ENCODE assay signal across 8 mouse cellular contexts in genomic region chr11:53858761-53859580, GRCm38 (mm10). TPM values are rescaled to one million over a fixed set of nuclear protein-coding genes. Genes with fewer than 3 reads are reported as not detected.
A peak's percentile ranks its signal among the peaks of the same experiment; 100 is the strongest.
DNase-seq lines count a peak whose midpoint lies in the region; ATAC-seq lines count a peak whose summit lies in the region.
"Not testable (repeated sequence)": the region's sequence is repeated elsewhere in the genome, so short reads cannot be mapped to it uniquely, and the experiment has no call there.

Gene Gm12216, minus strand, starts transcription at chr11:53859256.

- intact Hi-C loops in gastrocnemius, postnatal 36 days (cut with DNase I), result not testable (repeated sequence)

- H3K27ac ChIP-seq in hindbrain, embryonic 16.5 days (ENCODE audit: low read depth, low read length), result not testable (repeated sequence)
- H3K27ac ChIP-seq in limb, embryonic 10.5 days, result peak within 1 kb of the TSS; percentile 59; the same call in 1 of the 2 replicates

- not testable (repeated sequence) for H3K9me3 ChIP-seq in hindbrain, embryonic 16.5 days (ENCODE audit: control insufficient read depth, low read length); limb, embryonic 10.5 days (replicated peaks)

- not testable (repeated sequence) for H3K36me3 ChIP-seq in hindbrain, embryonic 16.5 days (ENCODE audit: control insufficient read depth, insufficient read depth, low read length); limb, embryonic 10.5 days

- peak within 1 kb of the TSS; percentile 67 for H3K4me2 ChIP-seq in hindbrain, embryonic 16.5 days (ENCODE audit: low read length)

- H3K4me1 ChIP-seq in hindbrain, embryonic 16.5 days (ENCODE audit: control insufficient read depth, insufficient read depth, low read depth, low read length); limb, embryonic 10.5 days: not testable (repeated sequence)

- H3K4me3 ChIP-seq in hindbrain, embryonic 16.5 days (ENCODE audit: low read length), result peak within 1 kb of the TSS; percentile 46
- peak within 1 kb of the TSS; percentile 53 for H3K4me3 ChIP-seq in limb, embryonic 10.5 days

- not testable (repeated sequence) for H3K27me3 ChIP-seq in hindbrain, embryonic 16.5 days (replicated peaks; ENCODE audit: control insufficient read depth, insufficient read depth, low read length)
- H3K27me3 ChIP-seq in limb, embryonic 10.5 days (ENCODE audit: low read depth, poor library complexity, severe bottlenecking), result peaks cover 14% of the 10 kb centered on the region

- DNase-seq in adrenal gland, adult 2 months, result peak; percentile 81
- DNase-seq in embryo, embryonic 10.5 days (ENCODE audit: low spot score), result peak; percentile 42
- DNase-seq in gastrocnemius, postnatal 36 days, result peak; percentile 20 to 49
- peak; percentile 55 for DNase-seq in limb, embryonic 10.5 days (ENCODE audit: low spot score)
- peak; percentile 52 for DNase-seq in ovary, postnatal 36 days (ENCODE audit: low spot score)
- DNase-seq in urinary bladder, postnatal 25 days (ENCODE audit: low spot score), result peak; percentile 21

- peak; percentile 54; the same call in 1 of the 2 replicates for ATAC-seq in hindbrain, embryonic 16.5 days
- peak; percentile 96 for ATAC-seq in megakaryocyte, adult 5-6 weeks (ENCODE audit: poor library complexity, severe bottlenecking)

- WGBS in hindbrain, embryonic 16.5 days, result 17% methylated on average over 35 of the region's 50 CpGs
- WGBS in limb, embryonic 10.5 days, result 14% methylated on average over 46 of the region's 50 CpGs

- H3K9ac ChIP-seq in hindbrain, embryonic 16.5 days (ENCODE audit: low read depth, low read length), result peak within 1 kb of the TSS; percentile 66

RNA-seq across cellular contexts. Expression of gene Gm12216, which starts in this region (rescaled TPM):
- 10 to 100 TPM in 1 of 2 experiments, 1 to 10 TPM in 1; 8.4 to 10.8 TPM for total RNA-seq in adrenal gland, adult 2 months (2021)
- polyA plus RNA-seq in adrenal gland, adult 2 months (2012; rRNA removed), result 8.4 and 9.6 TPM in 2 replicates
- 1 to 10 TPM; 1.6 to 2.1 TPM for total RNA-seq in gastrocnemius, postnatal 36 days (2021)
- 0.40 and 0.52 TPM in 2 replicates for polyA plus RNA-seq in hindbrain, embryonic 16.5 days (2015; fragmentation: Nextera tagmentation; extraction: Ambion mirVana)
- polyA plus RNA-seq in limb, embryonic 10.5 days (2016; fragmentation: Nextera tagmentation; extraction: Ambion mirVana), result 0.41 TPM in 1 of 2 replicates, not detected in the other
- 0.25 and 0.84 TPM in 2 replicates for total RNA-seq in megakaryocyte, adult 5-6 weeks (2015)
- 0.70 TPM in 1 of 2 replicates, not detected in the other for total RNA-seq in megakaryocyte, adult 5-6 weeks (2017)

Comparison
In these comparisons a context has a peak if more than half of its experiments do, and no peak if none do; other contexts are left out.
1. Peak in ATAC-seq, H3K4me3 ChIP-seq, H3K9ac ChIP-seq and H3K4me2 ChIP-seq in hindbrain, embryonic 16.5 days; RNA of the gene not detected or under 1 TPM.
2. Peak in DNase-seq, H3K4me3 ChIP-seq and H3K27ac ChIP-seq in limb, embryonic 10.5 days; RNA of the gene not detected or under 1 TPM.
3. Peak in ATAC-seq in megakaryocyte, adult 5-6 weeks; RNA of the gene not detected or under 1 TPM.
4. DNase-seq: peak in every context shown above with its lines; median percentile 81 in adrenal gland, adult 2 months; 55 in limb, embryonic 10.5 days; 52 in ovary, postnatal 36 days; 42 in embryo, embryonic 10.5 days; 34 in gastrocnemius, postnatal 36 days; 21 in urinary bladder, postnatal 25 days.